Mouse (Mus musculus): ENCODE measurements around the gene Pard3. TPM values are rescaled to one million over a fixed set of nuclear protein-coding genes. Genes with fewer than 3 reads are reported as not detected.

Gene Pard3
- total RNA-seq, 2 experiments from 2014 or later: 28.8 to 31.5 TPM

DNA sequence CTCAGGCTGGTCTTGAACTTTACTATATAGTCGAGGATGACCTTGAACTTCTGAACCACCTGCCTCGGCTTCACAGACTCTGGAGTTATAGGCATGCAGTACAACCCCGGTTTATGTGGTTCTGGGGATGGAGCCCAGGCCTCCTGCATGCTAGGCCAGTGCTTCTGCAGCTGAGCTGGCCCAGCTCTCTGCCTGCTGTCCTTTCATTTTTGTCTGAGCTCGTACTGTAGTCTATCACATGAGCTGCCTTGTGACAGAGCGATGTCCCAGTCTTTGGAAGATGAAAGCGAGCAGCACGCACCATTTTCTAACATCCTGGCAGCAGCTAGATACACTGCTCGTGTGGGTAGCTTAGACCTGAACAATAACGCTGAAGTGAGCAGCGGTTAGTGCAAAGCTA lies 545.6 kb downstream of the Pard3 start:
- intact Hi-C loops (cut with DNase I): no loop called here
- no peak for DNase-seq

DNA sequence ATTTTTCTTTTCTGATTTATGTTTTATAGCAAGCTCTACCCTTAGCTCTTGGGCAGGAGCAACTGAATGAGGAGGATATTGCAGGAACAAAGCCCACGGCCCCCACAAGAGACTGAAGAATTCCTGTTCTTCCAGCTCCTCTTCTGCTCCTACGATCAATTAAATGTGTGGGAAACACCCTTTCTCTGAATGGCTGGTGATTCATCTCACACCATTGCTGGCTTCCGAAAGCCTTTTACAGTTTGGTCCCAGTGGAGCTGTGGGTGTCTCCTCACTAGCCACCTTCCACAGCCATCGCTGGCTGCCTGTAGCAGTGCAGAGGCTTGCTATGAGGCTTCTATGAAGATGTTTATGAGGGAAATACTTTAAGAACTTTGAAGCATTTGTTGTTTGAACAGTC lies 550.5 kb downstream of the Pard3 start:
- DNase-seq: no peak
- intact Hi-C loops (cut with DNase I): no loop called here

GRCm38 (mm10) chr8:127616681-127617080 lies 553.0 kb downstream of the Pard3 start:
- intact Hi-C loops (cut with DNase I): no loop called here
- DNase-seq: no peak

DNA sequence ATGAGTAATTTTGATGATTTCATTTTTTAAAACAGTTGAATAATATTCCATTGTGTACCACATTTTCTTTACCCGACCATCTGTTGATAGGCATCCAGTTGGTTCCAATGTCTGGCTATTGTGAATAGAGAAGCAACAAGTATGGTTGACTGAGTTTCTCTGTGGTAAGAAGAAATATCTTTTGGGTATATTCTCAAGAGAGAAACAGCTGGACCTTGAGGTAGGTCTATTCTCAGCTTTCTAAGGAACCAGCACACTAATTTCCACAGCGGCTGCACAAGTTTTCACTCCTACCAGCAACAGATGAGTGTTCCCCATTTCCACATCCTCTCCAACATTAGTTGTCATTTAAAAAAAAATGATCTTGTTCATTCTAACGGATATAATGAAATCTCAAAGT lies 558.4 kb downstream of the Pard3 start:
- intact Hi-C loops (cut with DNase I): no loop called here
- DNase-seq: no peak

DNA sequence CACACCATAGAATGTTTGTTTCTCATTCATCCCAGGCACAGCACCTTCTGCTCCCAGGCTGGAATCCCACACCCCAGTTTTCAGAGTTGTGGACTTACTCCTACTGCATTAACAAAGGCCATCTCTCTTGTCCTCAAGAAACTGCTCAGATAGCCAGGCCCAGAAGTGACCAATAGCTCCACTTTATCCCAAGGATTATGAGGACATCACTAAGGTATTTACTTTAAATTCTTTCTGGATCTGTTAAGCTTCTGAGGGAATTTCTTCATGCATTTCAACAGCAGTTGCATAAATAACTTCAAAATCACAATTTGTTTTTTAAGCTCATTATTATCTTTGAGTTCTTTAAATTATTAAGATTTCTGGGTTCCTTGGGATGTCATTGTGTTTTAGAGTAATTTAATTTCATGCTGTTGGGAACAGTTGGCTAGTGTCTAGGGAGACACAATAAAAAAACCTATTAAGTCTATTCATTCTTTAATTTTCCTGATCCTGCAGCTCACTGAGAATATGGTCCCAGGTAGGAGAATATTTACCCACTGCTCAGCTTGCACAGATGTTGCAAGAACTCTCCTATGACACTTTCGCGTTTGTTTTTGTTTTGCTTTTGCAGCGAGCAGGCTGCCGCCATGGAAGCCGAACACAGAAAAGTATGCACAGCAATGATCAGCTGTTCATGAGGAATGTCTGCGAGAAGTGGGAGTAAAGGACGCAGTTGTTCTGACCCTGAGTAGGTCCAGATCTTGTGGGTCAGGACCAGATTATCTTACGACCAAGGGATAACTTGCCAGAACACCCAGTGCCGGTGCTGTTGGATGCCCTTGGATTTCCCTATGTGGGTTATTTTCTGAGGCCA lies 574.8 kb downstream of the Pard3 start:
- DNase-seq: no peak
- intact Hi-C loops (cut with DNase I): no loop called here

DNA sequence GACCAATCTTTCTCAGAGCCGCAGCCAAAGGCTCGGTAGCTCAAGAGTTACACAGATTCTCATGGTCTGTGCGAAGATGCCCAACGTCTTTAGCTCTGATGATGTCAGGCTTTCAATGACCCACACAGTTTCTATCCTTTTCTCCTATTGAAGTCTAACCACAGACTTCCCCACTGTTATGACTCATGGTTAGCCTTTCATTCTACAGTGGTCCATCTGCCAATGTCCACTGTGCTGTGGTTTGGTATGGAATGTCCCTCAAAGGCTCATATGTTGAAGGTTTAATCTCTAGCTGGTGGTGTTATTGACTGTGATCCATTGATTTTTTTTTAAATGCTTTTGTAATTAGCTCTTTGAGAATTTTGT lies 575.4 kb downstream of the Pard3 start:
- intact Hi-C loops (cut with DNase I): no loop called here
- DNase-seq: no peak

- no peak for DNase-seq
- intact Hi-C loops (cut with DNase I): no loop called here
Observed at GRCm38 (mm10) chr8:127655559-127655958, 591.9 kb downstream of the Pard3 start.

Other genes with a start within 250 kb of the Pard3 start
- gene Tomm20, start 118.0 kb upstream of the Pard3 start, total RNA-seq (2021): 10 to 100 TPM; 66.9 to 87.0 TPM
- gene Rbm34, start 92.8 kb upstream of the Pard3 start, total RNA-seq (2021): 1 to 10 TPM; 3.5 to 4.2 TPM

Measured in heart, postnatal 14 days (tissue).